Mouse (Mus musculus) granulocyte monocyte progenitor cell, adult 5-6 weeks (primary cell): ENCODE data around the gene Pomgnt1. TPM values are rescaled to one million over a fixed set of nuclear protein-coding genes. Genes with fewer than 3 reads are reported as not detected.

Source experiments
- ATAC-seq: replicated peaks from 2 replicates; pipeline ENCODE4 v1.8.0; 2016; ENCODE audit warnings: mild to moderate bottlenecking, moderate TSS enrichment, inconsistent platforms; ENCODE audit not compliant: poor library complexity, severe bottlenecking
- total RNA-seq, 2 experiments: library from RNA; stranded (forward) in 1 of 2; stranded (reverse) in 1 of 2; fragments of 200-712, 200-1000 nt in 1 of 2; fragments of >200 nt in 1 of 2; fragmentation: Nextera tagmentation in 1 of 2; gene quantifications; 2 replicates each; pipeline ENCODE4 v1.2.3; 2014 to 2017

Pomgnt1 gene
- 13.8 and 18.3 TPM in 2 replicates for total RNA-seq (2014; fragmentation: Nextera tagmentation)
- 17.1 and 17.5 TPM in 2 replicates for total RNA-seq (2017)

DNA sequence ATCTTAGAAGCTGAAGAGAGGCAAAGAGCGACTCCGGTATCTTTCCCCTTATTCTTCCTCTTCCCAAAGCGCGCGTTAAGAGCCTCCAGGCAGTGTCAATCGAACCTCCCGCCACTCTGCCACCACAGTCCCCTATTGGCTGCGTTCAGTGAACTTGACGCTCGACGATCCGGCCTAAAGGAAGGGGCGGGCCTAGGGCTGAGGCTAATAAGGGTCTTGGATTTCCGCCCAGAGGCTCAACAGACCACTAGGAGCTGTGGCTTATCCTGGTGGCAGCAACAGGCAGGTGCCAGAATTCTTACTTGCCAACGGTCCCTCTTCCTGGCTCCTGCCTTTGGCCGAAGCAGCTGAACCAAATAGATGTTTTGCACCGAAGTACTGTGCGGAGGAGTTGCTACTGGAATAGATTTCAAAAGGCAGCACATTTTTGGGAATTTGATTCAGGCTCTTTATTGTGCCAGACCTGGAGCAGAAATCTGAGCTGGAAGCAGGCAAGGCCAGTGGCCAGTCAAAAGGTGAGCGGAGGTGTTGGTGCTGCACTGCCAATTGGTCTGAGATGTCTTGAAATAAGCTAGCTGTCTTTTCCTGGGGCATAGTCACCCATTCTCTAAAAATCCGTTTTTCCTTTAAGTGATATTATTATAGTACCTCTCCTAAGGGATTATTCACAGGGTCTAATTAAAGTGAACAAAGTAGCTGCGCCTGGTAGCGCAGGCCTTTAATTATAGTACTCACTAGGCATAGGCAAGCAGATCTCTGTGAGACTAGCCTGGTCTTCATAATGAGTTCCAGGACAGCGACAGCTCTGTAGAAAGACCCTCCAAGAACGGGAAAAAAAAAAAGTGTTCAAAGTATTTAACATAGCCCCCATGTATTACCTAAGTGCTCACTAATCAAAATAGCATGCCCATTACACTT, at the start of gene Pomgnt1, which contains the start of gene Rad54l:
Pomgnt1 (plus strand) TSS at position 239 of the 918 bp plus-strand sequence.
Rad54l (minus strand) TSS at position 89 of the 918 bp plus-strand sequence.
- ATAC-seq, result peak; percentile 98

DNA sequence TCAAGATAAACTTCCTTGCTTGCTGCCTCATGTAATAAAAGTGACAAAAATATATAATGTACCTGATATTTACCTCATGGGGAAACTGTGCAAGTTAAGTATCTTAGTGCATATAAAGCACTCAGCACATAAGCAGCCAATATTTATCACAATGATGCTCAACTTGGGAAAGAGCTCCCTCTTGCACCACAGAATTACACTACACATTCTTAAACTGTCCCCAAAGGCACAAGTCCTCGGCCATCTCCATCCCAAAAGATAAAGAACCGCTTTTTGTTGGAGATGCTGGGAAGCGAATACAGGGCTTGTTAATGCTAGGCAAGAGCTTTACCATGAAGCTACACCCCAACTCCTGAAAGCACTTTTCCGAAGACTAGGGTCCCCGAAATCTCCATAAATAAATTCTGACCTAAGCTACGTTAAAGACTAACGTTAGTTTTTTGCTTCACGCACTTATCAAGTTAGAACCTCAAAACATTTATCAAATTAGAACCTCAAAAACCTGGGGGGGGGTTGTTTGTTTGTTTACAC, 49.4 kb upstream of the Pomgnt1 start:
- 0 out of 2 replicates have a peak, but pooled peaks have one; percentile 10 for ATAC-seq

DNA sequence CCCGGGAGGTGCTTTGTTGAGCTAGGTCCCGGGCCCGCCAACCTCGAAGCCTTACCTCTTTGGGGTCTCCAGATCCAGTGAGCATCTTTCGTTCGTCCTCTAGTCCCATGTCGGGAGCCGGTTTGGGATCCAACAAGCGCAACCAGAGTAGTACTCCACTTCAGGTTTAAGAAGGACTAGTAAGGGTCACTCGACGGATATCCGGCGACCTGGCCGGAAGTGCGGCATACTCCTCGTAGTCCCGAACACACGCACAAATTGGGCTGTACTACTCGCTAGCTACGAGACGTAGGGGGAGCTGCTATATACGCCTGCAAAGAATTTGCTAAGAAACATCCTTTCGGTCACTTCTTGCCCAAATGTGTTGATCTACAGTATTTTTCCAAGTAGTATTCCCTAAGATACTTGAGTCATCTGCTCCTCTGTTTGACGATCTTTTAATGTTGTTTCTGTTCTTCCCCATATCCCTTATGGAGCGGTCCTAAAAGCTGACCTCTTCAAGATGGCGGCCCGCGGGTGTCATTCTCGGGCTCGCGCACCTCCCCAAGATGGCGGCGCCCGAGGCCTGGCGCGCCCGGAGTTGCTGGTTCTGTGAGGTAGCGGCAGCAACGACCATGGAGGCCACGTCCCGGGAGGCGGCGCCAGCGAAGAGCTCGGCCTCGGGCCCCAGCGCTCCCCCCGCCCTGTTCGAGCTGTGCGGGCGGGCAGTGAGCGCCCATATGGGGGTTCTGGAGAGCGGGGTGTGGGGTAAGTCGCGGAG, 48.6 kb upstream of the Pomgnt1 start, which contains the start of the genes Uqcrh and Lrrc41:
Uqcrh (minus strand) TSS at position 211 of the 760 bp plus-strand sequence.
Lrrc41 (plus strand) TSS at position 409 of the 760 bp plus-strand sequence.
- ATAC-seq, result peak; percentile 76

DNA sequence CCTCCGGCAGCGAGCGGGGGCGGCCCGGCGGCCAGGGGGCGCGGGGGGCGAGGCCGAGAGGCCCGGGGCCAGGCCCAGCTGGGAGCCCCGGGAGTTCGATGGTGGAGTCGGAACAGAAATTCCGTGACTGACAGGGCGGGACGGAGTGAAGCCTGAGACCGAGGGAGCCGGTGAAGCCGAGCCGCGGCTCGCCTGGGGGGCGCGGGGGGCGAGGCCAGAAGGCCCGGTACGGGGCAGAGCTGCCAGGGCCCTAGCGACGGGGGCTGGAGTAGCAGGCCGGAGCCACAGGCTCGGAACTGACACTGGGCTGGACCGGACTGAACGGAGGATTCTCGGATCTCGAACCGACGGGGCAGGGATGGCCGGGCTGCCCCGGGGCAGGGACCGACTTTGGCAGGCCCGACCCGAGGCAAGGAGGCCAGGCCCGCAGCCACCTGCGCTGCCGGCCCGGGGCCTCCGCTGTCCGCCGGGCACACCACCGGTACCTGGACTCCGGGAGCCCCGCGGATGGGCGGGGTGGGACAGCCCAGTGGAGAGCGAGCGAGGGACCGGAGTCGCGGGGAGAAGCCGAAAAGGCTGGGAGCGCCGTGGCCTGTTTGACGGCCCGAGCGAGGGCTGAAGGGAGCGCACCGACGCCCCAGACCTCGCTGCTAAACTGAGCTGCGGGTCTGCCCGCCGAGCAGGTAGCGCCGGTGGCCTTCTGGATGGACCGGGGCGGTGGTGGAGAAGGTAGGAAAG, 47.8 kb upstream of the Pomgnt1 start:
- peak; percentile 41 for ATAC-seq

DNA sequence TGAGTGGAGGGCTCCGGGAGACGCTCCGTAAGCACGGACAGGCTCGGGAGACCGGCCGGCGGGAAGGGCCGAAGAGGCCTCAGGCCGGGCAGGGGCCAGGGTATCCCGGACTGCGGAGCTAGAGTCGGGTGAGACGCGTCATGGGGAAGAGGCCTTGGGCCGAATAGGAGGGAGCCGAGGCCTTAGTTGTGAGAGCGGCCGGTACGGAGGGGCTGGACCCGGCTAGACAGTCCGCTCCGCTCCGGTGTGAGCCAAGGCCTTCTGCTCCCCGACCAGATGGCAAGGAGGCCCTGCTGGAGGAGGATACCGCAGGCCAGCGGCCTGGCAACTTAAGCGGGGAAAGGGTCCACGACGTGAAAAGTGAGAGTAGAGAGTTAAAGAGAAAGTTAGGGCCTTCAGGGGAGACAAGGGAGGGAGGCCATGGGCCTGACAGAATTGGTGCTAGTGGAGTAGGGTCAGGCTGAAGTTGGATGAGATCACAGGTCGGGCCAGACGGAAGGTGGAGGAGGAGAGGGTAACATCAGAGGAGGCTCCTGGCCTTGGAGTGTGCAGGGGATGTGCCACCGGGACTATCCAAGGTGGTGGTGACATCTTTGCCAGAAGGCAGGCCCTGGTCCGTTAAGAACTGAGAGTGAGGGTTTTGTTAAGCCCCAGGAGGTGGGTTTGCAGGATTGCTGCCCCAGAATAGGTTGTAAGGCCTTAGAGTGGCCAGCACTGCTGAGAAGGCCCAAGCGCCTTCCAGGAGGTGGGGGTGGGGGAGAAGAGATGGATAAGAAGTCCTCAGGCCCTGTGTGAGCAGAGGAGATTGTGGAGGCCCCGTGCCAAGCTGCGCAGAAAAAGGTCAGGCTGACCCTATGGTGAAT, 47.0 kb upstream of the Pomgnt1 start:
- ATAC-seq, result peak; percentile 18

DNA sequence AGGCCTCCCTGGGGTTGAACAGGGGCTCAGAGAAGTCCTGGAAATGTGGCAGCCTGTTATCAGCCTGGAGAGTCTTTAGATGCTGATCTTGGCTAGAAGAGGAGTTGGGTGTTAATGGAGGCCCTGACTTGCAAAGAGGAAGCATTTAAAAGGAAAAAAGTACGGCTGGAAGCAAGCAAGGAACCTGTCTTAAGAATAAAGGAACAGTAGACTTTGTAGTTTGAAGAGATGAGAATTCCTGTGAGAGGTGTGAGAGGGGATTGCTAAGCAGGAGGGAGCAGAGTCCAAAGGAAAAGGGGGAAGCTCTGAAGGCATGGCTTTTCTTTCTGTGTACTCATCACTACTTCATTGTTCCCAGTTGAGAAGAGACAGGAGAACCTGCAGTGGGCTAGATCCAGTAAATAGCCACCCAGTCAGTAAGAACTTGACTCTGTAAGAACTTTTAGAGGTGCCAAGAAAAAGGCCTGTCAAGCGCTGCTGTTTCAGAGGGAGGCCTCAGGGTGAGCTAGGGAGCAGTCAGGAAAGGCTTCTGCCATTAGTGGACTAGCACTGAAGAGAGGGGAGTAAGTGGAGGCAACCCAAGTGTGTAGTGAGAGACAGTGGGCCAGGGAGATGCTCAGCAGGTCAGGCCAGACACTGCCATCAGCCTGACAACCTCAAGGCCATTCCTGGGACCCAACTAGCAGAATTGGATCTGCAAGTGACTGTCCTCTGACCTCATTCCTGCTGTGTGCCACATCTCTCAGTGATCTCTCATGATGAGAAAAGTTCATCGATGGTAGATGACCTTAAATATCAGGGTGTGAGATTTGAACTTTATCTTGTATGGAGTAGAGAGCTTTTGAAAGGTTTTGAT, 46.2 kb upstream of the Pomgnt1 start:
- ATAC-seq, result no peak

DNA sequence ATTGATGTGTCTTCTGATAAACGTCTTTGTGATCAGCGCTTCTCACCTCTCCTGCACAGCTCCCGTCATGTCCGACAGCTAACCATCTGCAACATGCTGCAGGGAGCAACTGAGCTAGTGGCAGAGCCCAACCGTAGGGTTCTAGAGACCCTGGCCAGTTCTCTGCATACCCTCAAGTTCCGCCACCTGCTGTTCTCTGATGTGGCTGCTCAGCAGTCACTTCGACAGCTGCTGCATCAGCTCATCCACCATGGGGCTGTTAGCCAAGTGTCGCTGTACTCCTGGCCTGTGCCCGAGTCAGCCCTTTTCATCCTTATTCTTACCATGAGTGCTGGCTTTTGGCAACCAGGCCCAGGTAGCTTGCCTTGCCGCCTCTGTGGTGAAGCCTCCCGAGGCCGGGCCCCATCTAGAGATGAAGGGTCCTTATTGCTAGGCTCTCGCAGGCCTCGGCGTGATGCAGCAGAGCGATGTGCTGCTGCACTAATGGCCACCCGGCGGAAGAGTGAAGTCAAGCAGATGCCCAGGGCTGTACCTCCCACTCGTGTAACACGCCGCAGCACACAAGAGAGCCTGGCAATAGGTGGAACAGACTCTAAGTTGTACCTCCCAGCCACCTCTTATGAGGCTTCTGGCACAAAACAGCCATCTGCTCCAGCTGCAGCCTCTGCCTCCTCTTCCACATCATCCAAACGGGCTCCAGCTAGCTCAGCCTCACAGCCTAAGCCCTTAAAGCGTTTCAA, 35.0 kb upstream of the Pomgnt1 start:
- ATAC-seq, result no peak

DNA sequence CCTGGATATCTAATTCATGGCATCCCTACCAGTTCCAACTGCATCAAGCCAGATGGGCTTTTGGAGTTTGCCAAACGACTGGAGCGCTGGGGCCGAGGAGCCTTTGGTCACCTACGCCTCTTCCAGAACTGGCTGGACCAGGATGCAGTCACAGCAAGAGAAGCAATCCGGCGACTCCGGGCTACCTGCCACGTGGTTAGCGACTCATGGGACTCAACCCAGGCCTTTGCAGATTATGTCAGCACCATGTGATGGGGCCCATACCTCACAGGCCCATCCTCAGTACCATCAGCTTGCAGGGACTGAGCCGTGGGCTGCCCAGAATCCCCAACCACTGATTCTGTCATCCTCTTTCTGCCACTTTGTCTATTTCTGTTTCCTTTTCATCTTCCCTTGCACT, 27.3 kb upstream of the Pomgnt1 start:
- no peak for ATAC-seq

DNA sequence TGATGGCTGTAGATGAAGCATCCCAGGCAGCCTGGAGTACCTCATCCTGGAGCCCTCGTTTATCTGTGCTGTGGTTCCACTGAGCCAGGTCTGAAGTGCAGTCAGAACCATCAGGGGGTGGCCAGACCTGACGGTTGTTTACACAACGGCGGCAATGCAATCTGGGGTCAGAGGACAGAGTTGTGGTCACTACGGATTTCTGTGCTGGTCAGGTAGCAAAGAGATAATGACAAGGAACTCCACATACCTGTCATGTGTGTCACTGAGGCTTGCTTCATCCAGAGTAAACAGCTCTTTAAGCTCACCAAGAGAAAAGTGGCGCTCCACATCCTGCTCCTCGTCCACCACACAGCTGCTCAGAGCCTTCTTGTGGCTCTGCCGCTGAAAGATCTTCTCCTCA, 26.4 kb upstream of the Pomgnt1 start:
- no peak for ATAC-seq

DNA sequence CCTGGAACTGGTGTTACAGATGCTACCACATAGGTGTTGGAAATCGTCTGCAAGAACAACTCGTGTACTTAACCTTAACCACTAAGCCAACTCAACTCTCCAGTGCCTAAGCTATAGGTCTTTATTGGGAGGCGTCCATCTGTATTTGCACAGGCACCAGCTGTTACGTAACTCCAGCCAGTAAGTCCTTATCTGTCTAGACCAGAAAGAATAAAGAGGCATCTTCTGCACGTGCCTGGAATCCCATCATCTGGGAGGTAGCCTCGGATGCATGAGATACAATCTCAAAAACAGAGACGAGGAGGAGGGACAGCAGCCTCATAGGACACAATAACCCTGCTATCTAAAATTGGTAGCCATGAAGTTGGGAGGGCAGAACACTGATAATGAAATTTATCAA, 22.7 kb upstream of the Pomgnt1 start:
- no peak for ATAC-seq

DNA sequence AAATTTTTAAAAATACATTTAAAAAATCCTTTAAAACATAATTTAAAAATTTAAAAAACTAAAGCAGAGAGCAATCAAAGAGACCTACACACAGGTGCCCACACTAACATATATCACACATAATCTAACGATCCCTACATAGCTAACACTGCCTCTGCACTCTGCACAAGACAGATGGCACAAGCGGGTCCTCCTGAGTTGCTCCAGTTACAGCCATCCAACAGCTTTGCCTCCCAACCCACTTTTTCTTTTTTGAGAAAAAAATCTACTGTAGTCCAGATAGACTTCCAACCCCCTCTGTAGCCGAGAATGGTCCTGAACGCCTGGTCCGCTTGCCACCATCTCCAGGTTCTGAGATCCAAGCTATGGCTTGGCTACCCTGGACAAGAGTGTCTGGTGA, 18.4 kb upstream of the Pomgnt1 start:
- ATAC-seq, result no peak

DNA sequence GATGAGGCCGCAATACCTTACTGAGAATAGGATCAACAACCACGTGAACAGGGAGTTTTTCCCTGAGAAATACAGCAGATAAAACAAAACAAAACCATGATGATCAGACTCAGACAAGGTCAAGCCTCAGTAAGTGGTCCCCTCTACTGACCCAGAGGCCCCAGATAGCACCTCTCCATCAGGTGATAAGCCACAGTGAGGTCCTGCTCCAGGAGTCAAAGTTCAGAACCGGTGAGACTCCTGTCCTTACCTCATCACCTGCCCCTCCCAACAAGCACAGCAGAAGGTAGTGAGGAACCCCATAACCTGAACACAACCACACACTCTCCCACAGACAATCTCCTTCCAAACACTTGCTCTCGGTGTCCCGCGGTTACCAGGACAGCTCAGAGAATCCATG, 12.9 kb upstream of the Pomgnt1 start:
- no peak for ATAC-seq

DNA sequence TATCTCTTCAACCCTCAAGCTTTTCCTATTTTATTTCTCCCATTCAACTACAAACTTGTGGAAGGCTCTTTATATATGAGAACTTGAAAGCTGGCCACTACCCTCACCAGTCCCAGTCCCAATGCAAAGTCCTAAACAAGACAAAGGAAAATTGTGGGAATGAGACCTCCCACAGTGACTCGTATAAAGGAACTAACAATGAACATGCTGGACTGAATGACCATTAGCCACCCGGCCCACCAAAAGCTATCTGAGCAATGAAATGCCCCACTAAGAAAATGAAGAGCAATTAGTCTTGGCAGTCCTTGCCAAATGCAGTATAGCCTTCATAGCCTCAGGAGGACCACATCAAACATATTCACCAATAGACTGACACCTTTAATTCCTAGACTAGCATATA, 12.2 kb upstream of the Pomgnt1 start:
- ATAC-seq, result no peak

DNA sequence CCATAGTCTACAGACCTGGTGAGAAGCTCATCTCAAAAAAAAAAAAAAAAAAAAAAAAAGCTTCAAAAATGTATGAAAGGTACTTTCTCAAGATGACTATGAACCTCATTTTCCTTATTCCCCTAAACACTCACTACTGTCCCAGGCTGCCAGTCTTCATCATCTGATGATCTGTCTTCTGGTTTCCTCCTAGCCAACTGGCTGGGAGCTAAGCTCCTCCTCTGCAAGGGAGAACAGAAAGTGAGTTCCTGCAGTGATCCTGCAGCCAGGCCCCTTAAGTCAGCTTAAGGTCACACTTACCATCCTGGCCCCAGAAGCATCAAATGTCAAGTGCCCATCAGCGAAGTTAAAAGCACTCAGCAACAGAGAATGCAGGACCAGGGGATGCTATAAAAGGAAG, 878 bp upstream of the Pomgnt1 start:
- peak; percentile 66 for ATAC-seq

DNA sequence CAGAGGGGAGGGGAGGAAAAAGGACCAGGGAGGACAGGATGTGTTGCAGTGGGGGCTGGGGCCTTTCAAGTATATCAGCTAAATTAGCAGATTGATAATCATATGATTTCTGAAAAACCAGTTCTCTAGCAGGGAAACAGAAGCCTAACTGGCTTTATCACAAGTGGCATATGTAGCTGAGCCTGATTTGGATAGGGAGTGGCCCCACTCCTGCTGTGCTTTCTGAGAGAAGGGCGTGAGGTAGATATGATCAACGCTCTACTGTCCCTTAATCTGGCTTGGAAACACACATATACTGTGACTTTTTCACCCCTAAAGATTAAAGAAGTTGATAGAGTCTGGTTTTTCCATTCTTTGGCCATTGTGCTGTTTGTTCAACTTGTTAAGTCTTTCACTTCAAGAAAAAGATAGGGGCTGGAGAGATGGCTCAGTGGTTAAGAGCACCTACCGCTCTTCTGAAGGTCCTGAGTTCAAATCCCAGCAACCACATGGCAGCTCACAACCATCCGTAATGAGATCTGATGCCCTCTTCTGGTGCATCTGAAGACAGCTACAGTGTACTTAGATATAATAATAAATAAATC, 2.3 kb downstream of the Pomgnt1 start:
- ATAC-seq, result no peak

DNA sequence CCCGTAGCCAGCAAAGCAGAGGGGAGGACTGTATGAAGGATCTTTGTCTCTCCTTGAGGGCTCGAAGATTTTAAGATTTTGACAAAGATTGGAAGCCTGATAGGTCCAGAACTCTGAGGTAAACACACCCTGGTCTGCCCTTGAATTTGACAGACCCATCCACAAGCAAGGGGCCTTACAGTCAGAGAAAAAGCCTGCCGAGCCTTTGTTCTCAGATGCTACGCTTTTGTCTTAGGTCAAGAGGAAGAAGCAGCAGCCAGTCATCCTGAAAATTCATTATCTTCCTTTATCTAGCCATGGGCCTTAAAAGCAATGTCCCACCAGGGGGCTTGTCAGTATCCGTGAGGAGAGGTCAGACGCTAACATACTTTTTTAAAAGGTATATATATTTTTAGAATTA, 4.3 kb downstream of the Pomgnt1 start:
- no peak for ATAC-seq

DNA sequence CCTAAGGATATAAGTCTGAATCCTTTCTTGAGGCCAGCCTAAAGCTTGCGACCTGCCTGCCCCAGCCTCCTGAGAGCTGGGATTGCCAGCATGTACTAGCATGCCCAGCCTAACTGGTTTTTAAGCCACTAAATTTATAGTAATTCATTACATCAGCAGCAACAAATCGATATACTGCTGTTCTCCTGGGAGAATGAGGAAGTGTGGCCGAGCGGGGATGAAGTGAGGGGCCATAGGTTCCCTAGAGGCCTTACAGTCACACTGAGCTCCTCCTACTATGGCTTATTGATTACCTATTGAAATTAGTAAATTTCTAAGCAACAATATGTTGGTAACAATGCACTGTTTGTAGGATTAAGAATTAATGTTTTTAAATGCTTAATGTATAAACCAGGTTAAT, 9.5 kb downstream of the Pomgnt1 start:
- no peak; the same call in 1 of the 2 replicates for ATAC-seq
